Mouse (Mus musculus): ENCODE measurements around the gene Zfp69.

The Zfp69 gene

DNA sequence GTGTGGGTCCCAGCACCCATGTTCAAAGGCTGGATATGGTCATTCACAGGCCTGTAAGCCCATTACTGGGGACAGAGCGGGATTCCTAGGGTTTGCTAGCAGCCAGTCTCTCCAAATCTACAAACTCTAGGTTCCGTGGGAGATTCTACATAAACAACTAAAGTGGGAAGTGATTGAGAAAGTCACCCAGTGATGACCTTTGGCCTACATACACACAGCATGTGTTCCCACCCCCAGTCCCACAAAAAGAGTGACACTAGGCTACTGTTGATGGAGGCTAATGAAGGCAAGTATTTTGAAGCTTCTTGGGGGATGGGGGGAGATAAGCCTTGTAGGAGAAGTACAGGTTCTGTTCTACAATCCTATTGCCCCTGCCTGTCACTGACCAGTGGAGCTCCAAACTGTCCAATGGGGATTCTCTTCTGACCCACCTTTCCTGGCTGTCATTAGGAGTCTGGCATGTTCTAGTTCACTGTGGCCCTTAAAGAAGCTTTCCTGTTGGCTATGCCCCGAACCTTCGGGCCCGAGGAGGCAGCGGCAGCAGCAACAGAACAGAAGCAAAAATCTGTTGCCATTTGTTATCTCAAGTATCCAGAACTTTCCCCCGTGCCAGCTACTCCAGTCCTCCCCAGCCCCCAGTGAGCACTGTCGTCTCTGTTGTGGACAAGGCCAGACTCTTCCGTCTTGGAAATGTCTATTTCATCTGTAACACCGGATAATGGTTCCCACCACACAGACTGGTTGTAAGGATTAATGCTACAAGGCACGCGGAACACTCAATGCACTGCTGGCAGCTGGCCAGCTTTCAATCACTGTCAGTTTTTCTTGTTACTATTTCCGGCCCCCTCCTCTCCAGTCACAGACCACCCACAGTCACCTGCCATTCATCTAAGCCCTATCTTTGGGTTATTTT lies 66.0 kb downstream of the Zfp69 start:
- DNase-seq, result no peak

- no peak for DNase-seq
Measured at GRCm38 (mm10) chr4:120882002-120882625, 69.4 kb downstream of the Zfp69 start.

GRCm38 (mm10) chr4:120880731-120881432 lies 70.6 kb downstream of the Zfp69 start:
- DNase-seq, result no peak
